Mouse (Mus musculus): Measurements from ENCODE around the gene Qprt. TPM values are rescaled to one million over a fixed set of nuclear protein-coding genes. Genes with fewer than 3 reads are reported as not detected.

Qprt gene
- polyA plus RNA-seq, 1 experiment from 2014 or later: 5.4 TPM

DNA sequence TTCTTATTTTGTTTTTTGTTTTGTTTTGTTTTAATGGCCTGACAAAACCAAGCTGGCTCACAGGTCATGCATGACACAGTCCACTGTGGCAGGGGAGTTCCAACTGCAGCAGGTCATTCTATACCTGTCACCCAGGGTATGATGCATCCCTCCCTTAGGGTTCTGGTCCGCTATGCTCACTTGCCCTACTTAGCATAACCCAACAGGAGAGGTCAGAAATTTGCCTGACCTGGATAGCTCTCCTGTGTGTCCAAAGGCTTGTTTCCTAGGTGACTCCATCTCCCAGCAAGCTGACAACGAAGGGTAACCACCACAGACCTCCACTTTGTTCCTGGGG, 24.2 kb upstream of the Qprt start:
- DNase-seq (ENCODE audit: low spot score) (no peak), ATAC-seq (replicated peaks; ENCODE audit: low FRiP score) (no peak)
- Histone ChIP-seq H3K9me3 (ENCODE audit: control insufficient read depth, low read length) (no peaks in the 10 kb centered on the region), H3K36me3 (ENCODE audit: control insufficient read depth, insufficient read depth, low read length) (no peaks in the 10 kb centered on the region), H3K4me3 (ENCODE audit: low read depth, low read length) (no peak overlapping the region), H3K4me2 (ENCODE audit: low read depth, low read length, severe bottlenecking) (no peak overlapping the region), H3K27ac (ENCODE audit: low read depth, low read length) (no peak overlapping the region), H3K27me3 (ENCODE audit: control insufficient read depth, insufficient read depth, low read length) (no peaks in the 10 kb centered on the region), H3K9ac (ENCODE audit: low read length) (no peak overlapping the region), H3K4me1 (replicated peaks; ENCODE audit: control insufficient read depth, insufficient read depth, low read length) (no peaks in the 10 kb centered on the region)
- WGBS: 49% methylated on average over 2 of the region's 2 CpGs

DNA sequence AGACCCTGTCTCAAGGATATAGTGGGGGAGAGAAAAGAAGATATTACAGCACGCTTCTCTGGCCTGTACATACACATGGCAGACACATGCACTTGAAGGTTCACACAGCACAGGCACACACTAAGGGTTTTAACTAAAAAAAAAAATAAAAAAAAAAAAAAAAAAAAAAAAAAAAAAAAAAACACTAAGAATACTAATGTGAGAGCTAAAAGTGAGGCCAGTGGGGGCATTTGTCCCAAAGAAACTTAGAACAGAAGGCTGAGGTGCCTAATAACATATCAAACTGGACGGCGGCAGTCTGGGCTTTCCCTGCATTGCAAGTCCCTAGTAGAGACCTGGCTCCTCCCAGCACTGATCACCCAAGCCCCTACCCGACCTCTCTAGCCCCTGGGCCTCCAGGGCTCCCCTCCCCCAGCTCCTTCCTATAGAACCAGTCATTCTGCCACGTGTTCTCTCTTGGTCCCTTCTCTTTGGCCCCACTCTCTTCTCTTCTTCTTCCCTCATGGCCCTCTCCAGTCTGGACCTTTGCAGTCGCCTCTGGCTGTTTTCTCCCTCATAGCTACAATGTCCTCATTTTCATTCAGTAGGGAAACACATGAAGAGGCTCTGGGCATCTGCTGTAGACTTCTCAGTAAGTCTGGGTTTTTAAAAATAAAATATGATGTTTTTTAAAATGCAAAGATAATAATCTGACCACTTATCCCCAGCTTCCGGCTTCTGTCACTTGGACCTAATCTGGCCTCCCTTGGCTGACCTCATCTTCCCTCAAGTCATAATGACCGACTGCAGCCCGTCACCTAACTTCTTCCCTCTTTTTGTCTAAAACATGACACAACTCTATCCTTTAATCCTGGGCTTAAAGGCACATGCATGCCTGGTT, 23.6 kb upstream of the Qprt start:
- DNase-seq (ENCODE audit: low spot score): no peak
- 52% methylated on average over 9 of the region's 9 CpGs for whole genome bisulfite sequencing
- Histone ChIP-seq H3K36me3 (ENCODE audit: control insufficient read depth, insufficient read depth, low read length) (no peaks in the 10 kb centered on the region), H3K9ac (ENCODE audit: low read length) (no peak overlapping the region), H3K9me3 (ENCODE audit: control insufficient read depth, low read length) (no peaks in the 10 kb centered on the region), H3K4me2 (ENCODE audit: low read depth, low read length, severe bottlenecking) (no peak overlapping the region), H3K4me1 (replicated peaks; ENCODE audit: control insufficient read depth, insufficient read depth, low read length) (no peaks in the 10 kb centered on the region), H3K4me3 (ENCODE audit: low read depth, low read length) (no peak overlapping the region), H3K27ac (ENCODE audit: low read depth, low read length) (no peak overlapping the region), H3K27me3 (ENCODE audit: control insufficient read depth, insufficient read depth, low read length) (no peaks in the 10 kb centered on the region)
- ATAC-seq (replicated peaks; ENCODE audit: low FRiP score): no peak

DNA sequence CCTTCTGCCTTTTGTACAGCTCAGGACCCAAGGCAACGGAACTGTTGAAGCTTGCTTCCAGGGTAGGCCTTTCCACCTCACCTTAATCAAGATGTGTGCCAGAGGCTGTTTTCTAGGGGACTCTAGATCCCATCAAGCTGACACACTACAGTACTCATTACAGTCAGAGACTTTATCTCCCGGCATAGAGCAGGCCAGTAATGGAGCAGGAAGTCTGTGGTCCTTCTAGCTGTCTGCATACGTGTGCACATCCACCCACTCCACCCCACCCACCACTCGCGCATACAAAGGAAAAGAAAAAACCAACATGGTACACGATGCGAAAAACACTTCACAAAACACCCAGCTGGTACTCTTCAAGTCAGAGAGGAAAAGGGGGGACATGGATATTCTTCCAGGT, 22.4 kb upstream of the Qprt start:
- Histone ChIP-seq H3K4me3 (ENCODE audit: low read depth, low read length) (no peak overlapping the region), H3K36me3 (ENCODE audit: control insufficient read depth, insufficient read depth, low read length) (no peaks in the 10 kb centered on the region), H3K9me3 (ENCODE audit: control insufficient read depth, low read length) (no peaks in the 10 kb centered on the region), H3K4me1 (replicated peaks; ENCODE audit: control insufficient read depth, insufficient read depth, low read length) (no peaks in the 10 kb centered on the region), H3K4me2 (ENCODE audit: low read depth, low read length, severe bottlenecking) (no peak overlapping the region), H3K27me3 (ENCODE audit: control insufficient read depth, insufficient read depth, low read length) (no peaks in the 10 kb centered on the region), H3K9ac (ENCODE audit: low read length) (no peak overlapping the region), H3K27ac (ENCODE audit: low read depth, low read length) (no peak overlapping the region)
- 87% methylated on average over 7 of the region's 7 CpGs for WGBS
- ATAC-seq (replicated peaks; ENCODE audit: low FRiP score) (no peak), DNase-seq (ENCODE audit: low spot score) (no peak)

DNA sequence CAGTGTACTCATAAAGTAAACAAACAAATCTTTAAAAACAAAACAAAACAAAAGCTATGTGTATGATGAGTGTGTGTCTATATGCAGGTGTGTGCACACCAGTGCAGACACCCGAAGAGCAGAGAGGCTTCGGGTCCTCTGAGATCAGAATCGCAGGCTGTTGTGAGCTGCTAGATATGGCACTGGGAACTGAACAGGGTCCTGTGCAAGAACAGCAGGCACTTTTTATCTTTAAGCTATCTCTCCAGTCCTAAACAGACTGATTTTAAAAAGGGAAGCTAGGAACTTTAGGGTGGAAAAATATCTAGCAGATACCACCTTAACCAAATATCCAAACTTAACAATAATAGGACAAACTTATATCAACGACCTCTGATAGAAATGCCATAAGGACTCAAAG, 20.6 kb upstream of the Qprt start:
- WGBS: 88% methylated on average over 4 of the region's 4 CpGs
- Histone ChIP-seq H3K27me3 (ENCODE audit: control insufficient read depth, insufficient read depth, low read length) (no peaks in the 10 kb centered on the region), H3K27ac (ENCODE audit: low read depth, low read length) (no peak overlapping the region), H3K4me2 (ENCODE audit: low read depth, low read length, severe bottlenecking) (no peak overlapping the region), H3K36me3 (ENCODE audit: control insufficient read depth, insufficient read depth, low read length) (no peaks in the 10 kb centered on the region), H3K4me1 (replicated peaks; ENCODE audit: control insufficient read depth, insufficient read depth, low read length) (no peaks in the 10 kb centered on the region), H3K4me3 (ENCODE audit: low read depth, low read length) (no peak overlapping the region), H3K9me3 (ENCODE audit: control insufficient read depth, low read length) (no peaks in the 10 kb centered on the region), H3K9ac (ENCODE audit: low read length) (no peak overlapping the region)
- no peak for DNase-seq (ENCODE audit: low spot score)
- no peak for ATAC-seq (replicated peaks; ENCODE audit: low FRiP score)

DNA sequence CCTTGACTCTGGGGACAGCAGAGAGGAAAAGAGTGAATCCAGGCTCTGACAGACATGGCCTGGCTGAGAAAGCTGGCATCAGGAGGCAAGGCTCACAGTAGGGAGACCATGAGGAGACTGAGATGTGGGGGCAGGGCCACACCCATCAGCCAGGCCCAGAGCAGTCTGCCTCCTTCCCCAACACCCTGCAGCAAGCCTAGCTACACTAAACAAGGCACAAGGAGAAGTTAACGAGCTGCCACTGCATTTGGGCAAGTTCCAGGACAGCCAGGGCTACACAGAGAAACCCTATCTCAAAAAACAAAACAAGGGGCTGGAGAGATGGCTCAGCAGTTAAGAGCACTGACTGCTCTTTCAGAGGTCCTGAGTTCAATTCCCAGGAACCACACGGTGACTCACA, 20.2 kb upstream of the Qprt start:
- no peak overlapping the region for H3K27ac ChIP-seq (ENCODE audit: low read depth, low read length)
- ATAC-seq (replicated peaks; ENCODE audit: low FRiP score) (no peak), DNase-seq (ENCODE audit: low spot score) (no peak)
- WGBS: 46% methylated on average over 2 of the region's 2 CpGs
- H3K9ac ChIP-seq (ENCODE audit: low read length): no peak overlapping the region
- H3K9me3 ChIP-seq (ENCODE audit: control insufficient read depth, low read length): no peaks in the 10 kb centered on the region
- no peak overlapping the region for H3K4me2 ChIP-seq (ENCODE audit: low read depth, low read length, severe bottlenecking)
- H3K4me3 ChIP-seq (ENCODE audit: low read depth, low read length): no peak overlapping the region
- no peaks in the 10 kb centered on the region for H3K36me3 ChIP-seq (ENCODE audit: control insufficient read depth, insufficient read depth, low read length)
- no peaks in the 10 kb centered on the region for H3K4me1 ChIP-seq (replicated peaks; ENCODE audit: control insufficient read depth, insufficient read depth, low read length)
- no peaks in the 10 kb centered on the region for H3K27me3 ChIP-seq (ENCODE audit: control insufficient read depth, insufficient read depth, low read length)

DNA sequence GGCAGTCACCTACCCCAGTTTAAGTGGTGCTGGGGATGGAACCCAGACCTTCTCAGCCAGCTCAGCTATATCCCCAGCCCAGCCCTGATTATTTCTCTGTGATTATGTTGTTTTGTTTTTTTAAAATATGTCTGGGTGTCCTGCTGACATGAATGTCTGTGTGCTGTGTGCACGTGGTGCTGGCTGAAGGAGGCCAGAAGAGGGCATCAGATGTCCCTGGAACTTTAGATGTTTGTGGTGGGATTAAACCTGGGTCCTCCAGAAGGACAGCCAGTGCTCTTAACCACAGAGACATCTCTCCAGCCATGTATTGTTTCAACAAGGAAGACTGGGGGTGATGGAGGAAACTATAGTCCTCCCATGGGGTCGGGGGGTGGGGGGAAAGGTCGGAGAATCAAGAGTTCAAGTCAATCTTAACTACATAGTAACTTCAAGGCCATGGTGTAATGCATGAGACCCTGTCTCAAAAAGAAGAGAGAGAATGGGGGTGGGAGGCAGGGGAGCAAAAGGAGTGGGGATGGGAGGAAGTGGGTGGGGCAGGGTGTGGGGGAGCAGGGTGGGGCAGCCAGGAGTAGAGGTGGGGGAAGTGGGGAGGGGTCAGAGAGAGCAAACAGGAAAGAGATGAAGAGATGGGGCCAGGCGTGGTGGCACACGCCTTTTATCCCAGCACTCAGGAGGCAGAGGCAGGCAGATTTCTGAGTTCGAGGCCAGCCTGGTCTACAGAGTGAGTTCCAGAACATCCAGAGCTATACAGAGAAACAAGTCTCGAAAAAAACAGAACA, 18.8 kb upstream of the Qprt start:
- Histone ChIP-seq H3K4me2 (ENCODE audit: low read depth, low read length, severe bottlenecking) (no peak overlapping the region), H3K4me1 (replicated peaks; ENCODE audit: control insufficient read depth, insufficient read depth, low read length) (no peaks in the 10 kb centered on the region), H3K9me3 (ENCODE audit: control insufficient read depth, low read length) (no peaks in the 10 kb centered on the region), H3K36me3 (ENCODE audit: control insufficient read depth, insufficient read depth, low read length) (no peaks in the 10 kb centered on the region), H3K4me3 (ENCODE audit: low read depth, low read length) (no peak overlapping the region), H3K27ac (ENCODE audit: low read depth, low read length) (no peak overlapping the region), H3K27me3 (ENCODE audit: control insufficient read depth, insufficient read depth, low read length) (no peaks in the 10 kb centered on the region), H3K9ac (ENCODE audit: low read length) (no peak overlapping the region)
- DNase-seq (ENCODE audit: low spot score) (no peak), ATAC-seq (replicated peaks; ENCODE audit: low FRiP score) (no peak)
- WGBS: 68% methylated on average over 7 of the region's 7 CpGs

DNA sequence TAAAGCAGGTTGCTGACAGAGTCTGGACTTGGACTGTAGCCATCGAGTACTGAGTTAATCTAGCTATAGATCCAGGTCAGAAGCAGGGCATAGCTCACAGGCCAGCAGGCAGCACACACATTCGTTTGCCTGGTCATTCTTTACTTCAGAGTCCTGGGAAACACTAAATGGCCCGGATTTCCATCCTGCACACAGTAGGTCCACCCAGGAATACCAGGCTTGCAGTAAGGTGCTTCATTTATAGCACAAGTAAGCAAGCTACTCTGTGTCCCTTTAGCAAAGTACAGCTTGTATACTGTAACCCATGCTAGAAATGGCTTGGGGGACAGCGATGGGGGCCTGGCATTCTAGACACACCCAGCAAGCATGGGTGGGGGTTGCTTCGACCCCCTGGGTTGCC, 17.5 kb upstream of the Qprt start:
- WGBS: 61% methylated on average over 5 of the region's 5 CpGs
- H3K36me3 ChIP-seq (ENCODE audit: control insufficient read depth, insufficient read depth, low read length): no peaks in the 10 kb centered on the region
- no peak for DNase-seq (ENCODE audit: low spot score)

DNA sequence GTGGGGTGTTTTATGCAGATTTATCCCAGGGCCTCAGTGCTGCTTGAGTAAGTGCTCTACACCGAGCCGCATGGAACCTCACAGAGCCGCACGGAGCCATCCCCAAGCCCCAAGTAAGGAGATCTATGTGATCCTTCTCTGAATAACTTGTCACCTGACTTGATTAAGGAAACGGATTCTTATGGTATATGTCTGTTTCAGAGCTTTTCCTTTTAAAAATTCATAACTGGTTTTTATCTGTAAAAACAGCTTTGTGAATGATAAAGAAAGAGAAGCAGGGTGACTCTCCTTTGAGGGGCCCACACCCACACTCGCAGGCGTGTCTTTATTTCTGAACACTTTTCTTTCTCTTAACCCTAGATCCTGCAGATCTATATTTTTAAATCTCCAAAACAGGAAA, 17.1 kb upstream of the Qprt start:
- Histone ChIP-seq H3K36me3 (ENCODE audit: control insufficient read depth, insufficient read depth, low read length) (no peaks in the 10 kb centered on the region), H3K9ac (ENCODE audit: low read length) (no peak overlapping the region), H3K27me3 (ENCODE audit: control insufficient read depth, insufficient read depth, low read length) (no peaks in the 10 kb centered on the region), H3K9me3 (ENCODE audit: control insufficient read depth, low read length) (no peaks in the 10 kb centered on the region), H3K27ac (ENCODE audit: low read depth, low read length) (no peak overlapping the region), H3K4me1 (replicated peaks; ENCODE audit: control insufficient read depth, insufficient read depth, low read length) (no peaks in the 10 kb centered on the region), H3K4me3 (ENCODE audit: low read depth, low read length) (no peak overlapping the region), H3K4me2 (ENCODE audit: low read depth, low read length, severe bottlenecking) (no peak overlapping the region)
- WGBS: 91% methylated on average over 7 of the region's 7 CpGs
- no peak for DNase-seq (ENCODE audit: low spot score)
- ATAC-seq (replicated peaks; ENCODE audit: low FRiP score): no peak

More for the DNA sequence above, 17.5 kb upstream of the Qprt start:
- no peak overlapping the region for H3K9ac ChIP-seq (ENCODE audit: low read length)
- no peak overlapping the region for H3K4me2 ChIP-seq (ENCODE audit: low read depth, low read length, severe bottlenecking)
- H3K4me3 ChIP-seq (ENCODE audit: low read depth, low read length): no peak overlapping the region
- no peaks in the 10 kb centered on the region for H3K27me3 ChIP-seq (ENCODE audit: control insufficient read depth, insufficient read depth, low read length)
- H3K9me3 ChIP-seq (ENCODE audit: control insufficient read depth, low read length): no peaks in the 10 kb centered on the region
- H3K27ac ChIP-seq (ENCODE audit: low read depth, low read length): no peak overlapping the region
- no peaks in the 10 kb centered on the region for H3K4me1 ChIP-seq (replicated peaks; ENCODE audit: control insufficient read depth, insufficient read depth, low read length)
- ATAC-seq (replicated peaks; ENCODE audit: low FRiP score): no peak

Measured in forebrain, embryonic 11.5 days (tissue).